Mouse (Mus musculus) megakaryocyte, embryonic 14.5 days (primary cell): ENCODE results near the gene Vgll4.

Experiments
- FLI1 ChIP-seq: IDR thresholded peaks from 2 replicates; pipeline ENCODE4 v1.6.1; 2012; ENCODE audit warnings: low read length, inconsistent platforms, mixed read lengths
- GATA1 ChIP-seq: IDR thresholded peaks from 3 replicates; pipeline ENCODE4 v1.6.1; 2012; ENCODE audit warnings: mixed read lengths, low read length, inconsistent platforms, borderline replicate concordance

DNA sequence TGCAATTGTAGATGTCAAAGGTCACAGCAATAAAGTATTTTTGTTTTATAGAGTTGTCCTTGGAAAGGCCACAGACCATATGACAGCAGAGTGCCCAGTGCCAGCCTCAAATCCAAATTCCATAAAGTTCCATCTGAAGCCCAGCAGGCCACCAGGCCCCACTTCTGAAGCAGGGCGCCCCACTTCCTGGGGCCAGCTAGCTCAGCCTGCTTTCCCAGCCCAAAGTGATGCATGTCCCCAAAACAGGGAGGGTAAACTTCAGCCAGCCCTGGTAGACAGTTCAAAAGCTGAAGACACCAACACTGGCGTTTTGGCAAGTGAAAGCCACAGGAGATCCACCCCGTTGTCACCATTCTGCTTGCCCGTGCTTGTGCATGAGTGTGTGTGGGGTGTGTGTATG, 157.0 kb downstream of the Vgll4 start:
- TF ChIP-seq FLI1 (no peak), GATA1 (no peak)
